Mouse (Mus musculus): ENCODE results near the gene Znfx1.
A peak's percentile ranks its signal among the peaks of the same experiment; 100 is the strongest.

Znfx1 gene

GRCm38 (mm10) chr2:167053127-167053844, 9.5 kb downstream of the Znfx1 start:
- no peak for DNase-seq (ENCODE audit: low spot score)

GRCm38 (mm10) chr2:167048698-167049358, 14.0 kb downstream of the Znfx1 start:
- DNase-seq (ENCODE audit: low spot score): no peak

GRCm38 (mm10) chr2:167048223-167048622, 14.6 kb downstream of the Znfx1 start:
- DNase-seq (ENCODE audit: low spot score): no peak

- DNase-seq (ENCODE audit: low spot score): no peak
These were observed 19.3 kb downstream of the Znfx1 start for GRCm38 (mm10) chr2:167043400-167044121.

- DNase-seq (ENCODE audit: low spot score): no peak
These were observed 23.4 kb downstream of the Znfx1 start for GRCm38 (mm10) chr2:167039386-167039785.

- no peak for DNase-seq (ENCODE audit: low spot score)
These were observed 24.1 kb downstream of the Znfx1 start for GRCm38 (mm10) chr2:167038716-167039115.

- no peak for DNase-seq (ENCODE audit: low spot score)
These were observed 24.5 kb downstream of the Znfx1 start for GRCm38 (mm10) chr2:167038297-167038696.

GRCm38 (mm10) chr2:167037710-167038109, 25.1 kb downstream of the Znfx1 start:
- DNase-seq (ENCODE audit: low spot score): no peak

- no peak for DNase-seq (ENCODE audit: low spot score)
These were observed 32.3 kb downstream of the Znfx1 start for GRCm38 (mm10) chr2:167030507-167030906.

GRCm38 (mm10) chr2:167028553-167028952, 34.3 kb downstream of the Znfx1 start:
- DNase-seq (ENCODE audit: low spot score): no peak

- peak; percentile 90 for DNase-seq (ENCODE audit: low spot score)
These were observed 43.4 kb downstream of the Znfx1 start for GRCm38 (mm10) chr2:167019396-167019795.

GRCm38 (mm10) chr2:167015382-167015718, 47.5 kb downstream of the Znfx1 start:
- DNase-seq (ENCODE audit: low spot score): no peak

GRCm38 (mm10) chr2:167014702-167015381, 48.0 kb downstream of the Znfx1 start, which contains the start of gene Ddx27:
Ddx27 (plus strand) TSS chr2:167015193.
- peak; percentile 94 for DNase-seq (ENCODE audit: low spot score)

- DNase-seq (ENCODE audit: low spot score): no peak
These were observed 52.3 kb downstream of the Znfx1 start for GRCm38 (mm10) chr2:167010546-167010945.

- no peak for DNase-seq (ENCODE audit: low spot score)
These were observed 53.3 kb downstream of the Znfx1 start for GRCm38 (mm10) chr2:167009483-167009882.

- peak; percentile 66 for DNase-seq (ENCODE audit: low spot score)
These were observed 55.2 kb downstream of the Znfx1 start for GRCm38 (mm10) chr2:167007565-167007964.

- DNase-seq (ENCODE audit: low spot score): no peak
These were observed 55.8 kb downstream of the Znfx1 start for GRCm38 (mm10) chr2:167007001-167007491.

- no peak for DNase-seq (ENCODE audit: low spot score)
These were observed 56.5 kb downstream of the Znfx1 start for GRCm38 (mm10) chr2:167006355-167006754.

GRCm38 (mm10) chr2:167004099-167004854, 58.5 kb downstream of the Znfx1 start:
- peak; percentile 80 for DNase-seq (ENCODE audit: low spot score)

GRCm38 (mm10) chr2:167001486-167001885, 61.3 kb downstream of the Znfx1 start:
- no peak for DNase-seq (ENCODE audit: low spot score)

GRCm38 (mm10) chr2:166996533-166996894, 66.3 kb downstream of the Znfx1 start:
- no peak for DNase-seq (ENCODE audit: low spot score)
